Mouse (Mus musculus) heart, adult 2 months (tissue): ENCODE results near the gene Arel1. TPM values are rescaled to one million over a fixed set of nuclear protein-coding genes. Genes with fewer than 3 reads are reported as not detected.
A peak's percentile ranks its signal among the peaks of the same experiment; 100 is the strongest.

Experiments used
- DNase-seq, 2 experiments: peaks; one replicate each; pipeline ENCODE4 v3.0.0; 2021
- H3K27ac ChIP-seq: fragments of 200-600 bp; 2 replicates; pipeline ENCODE4 v1.8.1; 2022
- H3K27me3 ChIP-seq: fragments of 200-500 bp; 2 replicates; pipeline ENCODE4 v1.6.1; 2012; ENCODE audit warnings: mild to moderate bottlenecking, low read length, inconsistent platforms, mixed read lengths; ENCODE audit not compliant: control insufficient read depth, insufficient read depth
- H3K36me3 ChIP-seq: fragments of 200-500 bp; 2 replicates; pipeline ENCODE4 v1.6.1; 2012; ENCODE audit warnings: low read length, inconsistent platforms; ENCODE audit not compliant: control insufficient read depth, insufficient read depth
- H3K4me1 ChIP-seq: fragments of 200-500 bp; 2 replicates; pipeline ENCODE4 v1.6.1; 2011; ENCODE audit warnings: low read length; ENCODE audit not compliant: control insufficient read depth, insufficient read depth
- H3K4me3 ChIP-seq: fragments of 200-600 bp; 2 replicates; pipeline ENCODE4 v1.8.1; 2022
- H3K79me2 ChIP-seq: fragments of 200-500 bp; replicated peaks from 2 replicates; pipeline ENCODE4 v1.6.1; 2012; ENCODE audit warnings: mild to moderate bottlenecking, inconsistent platforms, low read length, moderate library complexity, mixed read lengths; ENCODE audit not compliant: control insufficient read depth, insufficient read depth
- H3K9ac ChIP-seq: fragments of 200-500 bp; 2 replicates; pipeline ENCODE4 v1.6.1; 2012; ENCODE audit warnings: low read depth, mild to moderate bottlenecking, control low read depth, inconsistent platforms, low read length, mixed read lengths
- CTCF ChIP-seq: fragments of 200-600 bp; IDR thresholded peaks from 2 replicates; pipeline ENCODE4 v1.8.1; 2022; ENCODE audit warnings: antibody characterized with exemption, mild to moderate bottlenecking, moderate library complexity
- EP300 ChIP-seq: fragments of 200-500 bp; IDR thresholded peaks from 2 replicates; pipeline ENCODE4 v1.6.1; 2011; ENCODE audit warnings: low read depth, low read length, control low read depth; ENCODE audit not compliant: insufficient read depth
- POLR2A ChIP-seq: fragments of 200-500 bp; IDR thresholded peaks from 2 replicates; pipeline ENCODE4 v1.6.1; 2011; ENCODE audit warnings: mild to moderate bottlenecking, low read depth, low read length, control low read depth; ENCODE audit not compliant: insufficient read depth
- WGBS: fragments of 180-500 bp; shearing (Covaris S2); methylation state at CpG from one replicate; pipeline ENCODE4 v1.1.7; 2018; 5-methylcytosine and 5-hydroxymethylcytosine counted together
- intact Hi-C: fragments of 180-260 bp; cut with DNase I; formaldehyde crosslinking; loops from one replicate; pipeline ENCODE4 v1.15.1; 2025
- polyA plus RNA-seq: library from polyadenylated mRNA; depleted of rRNA; stranded (reverse); fragments of >200 nt; gene quantifications from 2 replicates; pipeline ENCODE4 v1.2.3, GENCODE M21; 2012; rRNA removed
- total RNA-seq, 2 experiments: library from RNA; stranded (reverse); gene quantifications; 2 replicates each; pipeline ENCODE4 v1.2.3; 2021

The Arel1 gene
- total and polyA plus RNA-seq, 3 experiments, result 29.5 to 45.2 (median 34.9) TPM

DNA sequence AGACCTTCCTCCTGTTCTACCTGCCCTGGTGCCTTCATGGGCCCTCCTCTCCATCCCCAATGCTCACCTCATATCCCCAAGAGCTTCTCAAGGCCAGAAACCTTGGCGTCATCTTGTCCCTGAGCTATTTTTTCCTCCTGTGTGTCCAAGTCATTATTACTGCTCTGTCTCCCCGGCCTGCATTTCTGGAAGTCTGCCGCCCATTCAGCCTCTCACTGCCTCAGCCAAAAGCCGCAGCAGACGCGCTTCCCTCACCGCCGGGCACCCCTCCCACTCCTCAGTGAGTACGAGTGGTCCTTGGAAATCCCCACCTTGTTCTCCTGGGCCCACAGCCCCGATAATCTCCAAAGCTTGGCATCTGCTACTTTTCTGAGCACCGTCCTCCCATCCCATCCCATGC lies 90.6 kb downstream of the Arel1 start:
- WGBS, result 38% methylated on average over 11 of the region's 11 CpGs
- Histone ChIP-seq H3K27me3 (peaks cover 13% of the 10 kb centered on the region), H3K79me2 (no peaks in the 10 kb centered on the region), H3K4me3 (no peak overlapping the region), H3K36me3 (no peaks in the 10 kb centered on the region), H3K4me1 (0 out of 2 replicates have a peak, but pooled peaks cover 1% of the 10 kb centered on the region), H3K9ac (no peak overlapping the region), H3K27ac (no peak overlapping the region)
- TF ChIP-seq POLR2A (no peak), EP300 (no peak), CTCF (no peak)
- intact Hi-C loops, result no loop called here
- DNase-seq, result peak in 1 of 2 experiments; percentile 45

DNA sequence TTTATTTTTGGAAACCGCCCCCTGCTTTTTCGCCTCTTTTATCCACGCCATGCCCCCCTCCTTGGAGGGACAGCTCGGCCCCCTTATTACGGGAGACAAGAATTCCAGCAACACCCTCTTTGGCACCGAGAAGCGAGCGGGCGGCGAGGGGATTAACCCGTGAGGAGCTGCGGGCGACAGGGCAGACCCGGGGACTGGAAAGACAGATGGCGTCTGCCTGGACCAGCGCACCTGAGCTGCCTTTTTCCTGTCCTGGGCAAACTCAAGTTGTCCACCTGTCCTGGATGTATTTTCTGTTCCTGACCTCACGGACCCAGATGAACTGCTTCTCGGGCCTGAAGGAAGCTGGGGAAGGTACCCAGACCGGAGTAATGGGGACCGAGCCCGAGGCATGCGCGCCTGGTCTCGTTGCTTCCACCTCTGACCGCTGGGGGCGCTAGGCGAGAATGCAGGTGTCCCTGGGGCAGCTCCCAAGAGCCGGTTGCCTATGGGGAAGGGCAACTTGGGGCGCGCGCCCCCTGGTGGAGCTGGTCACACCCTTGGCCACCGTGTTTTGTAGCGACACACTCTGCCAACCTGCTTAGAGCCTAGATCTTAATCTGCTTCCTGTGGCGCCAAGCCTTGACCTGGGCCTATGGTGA lies 94.1 kb downstream of the Arel1 start, which contains the start of gene Ltbp2:
TSS of gene Ltbp2 (minus strand) at position 52 of the 641 bp plus-strand sequence.
- Histone ChIP-seq H3K4me1 (0 out of 2 replicates have a peak, but pooled peaks cover 1% of the 10 kb centered on the region), H3K27ac (no peak within 1 kb of the TSS), H3K36me3 (no peaks in the 10 kb centered on the region), H3K79me2 (no peaks in the 10 kb centered on the region), H3K9ac (peak within 1 kb of the TSS; percentile 37), H3K4me3 (peak within 1 kb of the TSS; percentile 31), H3K27me3 (peaks cover 13% of the 10 kb centered on the region)
- peak; percentile 74 to 77 for DNase-seq
- WGBS, result 4% methylated on average over 34 of the region's 34 CpGs
- TF ChIP-seq EP300, result no peak
- peak; percentile 94 for TF ChIP-seq CTCF
- TF ChIP-seq POLR2A, result no peak
- intact Hi-C loops, result loop anchor here (5.0 to 10.0 kb wide), 2 partner anchors 91 to 188 kb away; no protein-coding TSS in a partner anchor

DNA sequence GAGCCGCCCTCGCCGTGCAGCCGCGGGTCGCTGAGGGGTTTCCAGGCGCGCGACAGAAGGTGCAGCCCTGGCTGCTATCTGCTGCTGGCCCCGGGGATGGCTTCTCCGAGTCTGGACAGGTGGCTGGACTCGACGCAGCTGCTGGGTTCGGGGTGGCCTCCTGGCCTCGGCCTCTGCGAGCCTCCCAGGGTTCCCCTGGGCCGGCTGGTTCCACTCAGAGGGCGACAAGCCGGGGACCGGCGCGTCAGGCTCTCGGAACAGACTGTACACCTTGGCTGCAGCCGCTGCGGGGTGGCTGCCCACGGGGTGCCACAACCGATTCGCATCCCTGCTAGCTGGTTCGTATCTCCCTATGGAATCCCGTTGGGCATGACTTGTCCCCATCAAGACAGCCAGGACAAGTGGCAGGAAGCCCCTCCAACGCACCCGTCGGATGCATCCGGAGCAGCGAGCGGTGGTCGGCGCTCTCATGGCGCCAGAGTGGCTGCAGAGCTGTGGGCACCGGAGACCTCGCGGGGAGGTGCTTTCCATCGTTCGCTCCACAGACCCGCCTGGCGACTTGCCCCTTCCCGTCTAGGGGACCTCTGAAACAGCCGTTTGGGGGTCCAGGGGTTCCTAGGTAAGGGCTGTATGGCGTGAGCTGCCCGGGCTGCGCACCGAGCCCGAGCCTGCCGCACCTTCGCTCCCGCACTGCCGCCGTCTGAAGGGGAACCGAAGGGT lies 94.8 kb downstream of the Arel1 start:
- TF ChIP-seq CTCF (no peak), POLR2A (no peak), EP300 (no peak)
- DNase-seq, result no peak
- Histone ChIP-seq H3K27me3 (peaks cover 13% of the 10 kb centered on the region), H3K36me3 (no peaks in the 10 kb centered on the region), H3K4me1 (0 out of 2 replicates have a peak, but pooled peaks cover 1% of the 10 kb centered on the region), H3K4me3 (peak overlapping the region; percentile 31), H3K27ac (no peak overlapping the region), H3K79me2 (no peaks in the 10 kb centered on the region), H3K9ac (peak overlapping the region; percentile 37)
- intact Hi-C loops, result loop anchor here (5.0 to 10.0 kb wide), 2 partner anchors 91 to 189 kb away; no protein-coding TSS in a partner anchor
- under 1% methylated on average over 59 of the region's 59 CpGs for WGBS

DNA sequence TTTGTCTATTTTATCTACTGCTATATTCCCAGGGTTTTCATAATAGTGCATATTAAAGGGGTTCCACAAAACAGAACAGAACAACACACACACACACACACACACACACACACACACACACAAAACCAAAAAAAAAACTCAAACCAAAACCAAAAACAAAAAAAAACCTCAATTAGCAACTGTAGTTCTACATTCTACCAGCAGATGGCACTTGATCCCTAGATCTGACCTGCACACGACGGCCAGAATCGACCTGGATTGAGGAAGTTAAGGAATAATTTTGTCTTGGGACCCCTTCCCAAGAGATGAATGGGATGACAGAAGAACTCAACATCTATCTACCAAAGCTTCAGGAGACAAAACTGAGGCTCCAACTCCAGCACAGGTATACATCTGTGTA lies 97.3 kb downstream of the Arel1 start:
- TF ChIP-seq POLR2A, result no peak
- peak; percentile 75 for TF ChIP-seq CTCF
- TF ChIP-seq EP300, result no peak
- intact Hi-C loops, result loop anchor here (2.0 to 10.0 kb wide), 3 partner anchors 91 to 191 kb away; no protein-coding TSS in a partner anchor
- 0 out of 2 replicates have a peak, but pooled peaks cover 1% of the 10 kb centered on the region for H3K4me1 ChIP-seq
- H3K9ac ChIP-seq, result no peak overlapping the region
- no peak for DNase-seq
- 0% methylated on average over 3 of the region's 3 CpGs for WGBS
- peaks cover 13% of the 10 kb centered on the region for H3K27me3 ChIP-seq
- no peaks in the 10 kb centered on the region for H3K36me3 ChIP-seq
- no peak overlapping the region for H3K27ac ChIP-seq
- no peak overlapping the region for H3K4me3 ChIP-seq
- H3K79me2 ChIP-seq, result no peaks in the 10 kb centered on the region

DNA sequence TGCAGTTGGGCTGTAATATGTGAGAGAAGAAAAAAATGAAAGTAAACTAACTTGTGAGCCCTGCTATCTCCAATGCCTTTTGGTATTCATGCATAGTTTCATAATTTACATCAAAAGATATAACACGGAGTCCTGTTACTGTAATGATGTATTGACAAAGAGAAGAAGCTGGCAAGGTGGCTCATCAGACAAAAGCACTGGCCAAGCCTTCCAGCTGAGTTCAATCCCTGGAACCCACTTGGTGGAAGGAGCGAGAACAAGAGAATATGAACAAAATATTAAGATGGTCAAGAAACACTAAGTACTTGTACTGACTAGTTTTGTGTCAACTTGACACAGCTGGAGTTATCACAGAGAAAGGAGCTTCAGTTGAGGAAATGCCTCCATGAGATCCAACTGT lies 98.4 kb downstream of the Arel1 start:
- no peak for DNase-seq
- Histone ChIP-seq H3K79me2 (no peaks in the 10 kb centered on the region), H3K27me3 (peaks cover 13% of the 10 kb centered on the region), H3K36me3 (no peaks in the 10 kb centered on the region), H3K4me3 (no peak overlapping the region), H3K9ac (no peak overlapping the region), H3K27ac (no peak overlapping the region), H3K4me1 (0 out of 2 replicates have a peak, but pooled peaks cover 1% of the 10 kb centered on the region)
- no peak for TF ChIP-seq POLR2A
- no peak for TF ChIP-seq CTCF
- TF ChIP-seq EP300, result no peak
- WGBS, result 60% methylated on average over 2 of the region's 2 CpGs
- intact Hi-C loops, result loop anchor here (2.0 to 10.0 kb wide), 3 partner anchors 90 to 192 kb away; no protein-coding TSS in a partner anchor

Other genes starting within 250 kb of the Arel1 start
- gene Npc2, start 197.7 kb downstream of the Arel1 start, total RNA-seq, result 10 to 100 TPM; 27.2 to 27.6 TPM
- 59.5 and 72.3 TPM in 2 replicates for gene Npc2, start 197.7 kb downstream of the Arel1 start, polyA plus RNA-seq
- 10 to 100 TPM; 87.1 to 90.3 TPM for gene Isca2, start 197.6 kb downstream of the Arel1 start, total RNA-seq
- gene Isca2, start 197.6 kb downstream of the Arel1 start, polyA plus RNA-seq, result 91.0 and 133 TPM in 2 replicates
- gene Ltbp2, start 94.4 kb downstream of the Arel1 start, total RNA-seq, result 1 to 10 TPM in 1 of 2 experiments, under 1 TPM in 1; 0.99 to 2.3 TPM
- 5.6 TPM in 2 replicates for gene Ltbp2, start 94.4 kb downstream of the Arel1 start, polyA plus RNA-seq
- gene Fcf1, start within 50 bp of the Arel1 start, total RNA-seq, result 10 to 100 TPM; 31.8 to 35.1 TPM
- gene Fcf1, start within 50 bp of the Arel1 start, polyA plus RNA-seq, result 28.1 and 54.1 TPM in 2 replicates
- gene Ylpm1, start 25.4 kb upstream of the Arel1 start, total RNA-seq, result 10 to 100 TPM; 26.7 to 26.8 TPM
- gene Ylpm1, start 25.4 kb upstream of the Arel1 start, polyA plus RNA-seq, result 9.3 and 12.1 TPM in 2 replicates
- 1 to 10 TPM; 1.2 to 1.5 TPM for gene Prox2, start 139.9 kb upstream of the Arel1 start, total RNA-seq
- 1.1 and 1.7 TPM in 2 replicates for gene Prox2, start 139.9 kb upstream of the Arel1 start, polyA plus RNA-seq
- gene Dlst, start 139.9 kb upstream of the Arel1 start, total RNA-seq, result 100 to 1,000 TPM; 668 to 715 TPM
- 423 and 709 TPM in 2 replicates for gene Dlst, start 139.9 kb upstream of the Arel1 start, polyA plus RNA-seq
- 1 to 10 TPM; 2.3 to 2.4 TPM for gene Rps6kl1, start 180.4 kb upstream of the Arel1 start, total RNA-seq
- 3.4 and 5.1 TPM in 2 replicates for gene Rps6kl1, start 180.4 kb upstream of the Arel1 start, polyA plus RNA-seq
- gene Pgf, start 206.9 kb upstream of the Arel1 start, total RNA-seq, result 1 to 10 TPM; 5.4 to 5.7 TPM
- 4.3 and 4.6 TPM in 2 replicates for gene Pgf, start 206.9 kb upstream of the Arel1 start, polyA plus RNA-seq
- gene Eif2b2, start 248.6 kb upstream of the Arel1 start, total RNA-seq, result 10 to 100 TPM; 40.3 to 45.8 TPM
- 60.2 and 63.1 TPM in 2 replicates for gene Eif2b2, start 248.6 kb upstream of the Arel1 start, polyA plus RNA-seq